26 mouse cellular contexts compared by ENCODE assay signal in genomic region chr10:23271050-23271621, GRCm38 (mm10).
DNase-seq lines count a peak whose midpoint lies in the region; ATAC-seq lines count a peak whose summit lies in the region.
"Had no signal": no experiment of that assay in that cellular context is flagged by ENCODE, and none has a peak within 500 bp of the region (broad histone marks: within the 10 kb centered on the region; RNA-seq: fewer than 3 reads in every experiment).

No protein-coding gene starts in this region.

- no peak overlapping the region for H3K4me2 ChIP-seq in forebrain, embryonic 13.5 days
- no peak overlapping the region for H3K4me2 ChIP-seq in neural tube, embryonic 12.5 days (replicated peaks)
- no peak overlapping the region for H3K4me2 ChIP-seq in neural tube, embryonic 15.5 days
- no peak overlapping the region for H3K4me2 ChIP-seq in midbrain, embryonic 15.5 days
- H3K4me2 ChIP-seq: embryonic facial prominence, embryonic 12.5 days; heart, embryonic 12.5 days; liver, embryonic 11.5 days; stomach, embryonic 15.5 days had no signal

- WGBS in forebrain, embryonic 13.5 days, result 46% methylated on average over 9 of the region's 9 CpGs
- WGBS in forebrain, embryonic 10.5 days, result 69% methylated on average over 9 of the region's 9 CpGs
- 55% methylated on average over 9 of the region's 9 CpGs for WGBS in neural tube, embryonic 12.5 days
- 38% methylated on average over 9 of the region's 9 CpGs for WGBS in neural tube, embryonic 15.5 days
- WGBS in midbrain, embryonic 15.5 days, result 36% methylated on average over 9 of the region's 9 CpGs

- no peaks in the 10 kb centered on the region for H3K27me3 ChIP-seq in forebrain, embryonic 13.5 days
- H3K27me3 ChIP-seq in forebrain, embryonic 10.5 days (ENCODE audit: poor library complexity, severe bottlenecking), result no peaks in the 10 kb centered on the region
- no peaks in the 10 kb centered on the region for H3K27me3 ChIP-seq in neural tube, embryonic 12.5 days (replicated peaks)
- no peaks in the 10 kb centered on the region for H3K27me3 ChIP-seq in neural tube, embryonic 15.5 days (replicated peaks)
- H3K27me3 ChIP-seq in midbrain, embryonic 15.5 days (replicated peaks), result no peaks in the 10 kb centered on the region
- H3K27me3 ChIP-seq: embryonic facial prominence, embryonic 12.5 days; heart, embryonic 12.5 days; stomach, embryonic 15.5 days had no signal

- H3K27ac ChIP-seq in forebrain, embryonic 13.5 days, result no peak overlapping the region
- H3K27ac ChIP-seq in forebrain, embryonic 10.5 days, result no peak overlapping the region
- H3K27ac ChIP-seq in neural tube, embryonic 12.5 days, result no peak overlapping the region
- no peak overlapping the region for H3K27ac ChIP-seq in neural tube, embryonic 15.5 days (replicated peaks)
- H3K27ac ChIP-seq in midbrain, embryonic 15.5 days, result no peak overlapping the region
- H3K27ac ChIP-seq: embryonic facial prominence, embryonic 12.5 days; stomach, embryonic 15.5 days had no signal

- H3K9ac ChIP-seq in forebrain, embryonic 13.5 days, result no peak overlapping the region
- H3K9ac ChIP-seq in neural tube, embryonic 12.5 days, result no peak overlapping the region
- no peak overlapping the region for H3K9ac ChIP-seq in neural tube, embryonic 15.5 days (replicated peaks)
- H3K9ac ChIP-seq in midbrain, embryonic 15.5 days, result no peak overlapping the region
- H3K9ac ChIP-seq: embryonic facial prominence, embryonic 12.5 days; heart, embryonic 12.5 days; stomach, embryonic 15.5 days had no signal

- H3K9me3 ChIP-seq in forebrain, embryonic 13.5 days (replicated peaks), result no peaks in the 10 kb centered on the region
- no peaks in the 10 kb centered on the region for H3K9me3 ChIP-seq in forebrain, embryonic 10.5 days
- no peaks in the 10 kb centered on the region for H3K9me3 ChIP-seq in neural tube, embryonic 12.5 days
- H3K9me3 ChIP-seq in neural tube, embryonic 15.5 days (replicated peaks), result no peaks in the 10 kb centered on the region
- H3K9me3 ChIP-seq in midbrain, embryonic 15.5 days, result no peaks in the 10 kb centered on the region
- H3K9me3 ChIP-seq: embryonic facial prominence, embryonic 12.5 days; heart, embryonic 12.5 days; stomach, embryonic 15.5 days had no signal

- DNase-seq in forebrain, embryonic 10.5 days (ENCODE audit: extremely low spot score, low spot score), result no peak
- no peak for DNase-seq in ovary, postnatal 36 days (ENCODE audit: low spot score)
- DNase-seq in layer of hippocampus, adult 8-10 months (ENCODE audit: low spot score in 2 of 2), result no peak
- DNase-seq: B cell, adult 2 months; cerebellum, adult 2 months; cerebellum, postnatal 36 days; gastrocnemius, postnatal 10 days; heart, adult 11 months; heart, postnatal 14 days; kidney, adult 8-10 months; kidney, postnatal 14 days; lung, adult 18-20 months; lung, postnatal 14 days; right cerebral cortex, postnatal 25 days; thymus, adult 18-20 months had no signal

- ATAC-seq in forebrain, embryonic 13.5 days, result peak; percentile 41; the same call in 1 of the 2 replicates
- ATAC-seq in neural tube, embryonic 12.5 days (ENCODE audit: low FRiP score, low read depth), result peak; percentile 79
- no peak for ATAC-seq in neural tube, embryonic 15.5 days (ENCODE audit: low FRiP score)
- peak; percentile 71; the same call in 1 of the 2 replicates for ATAC-seq in midbrain, embryonic 15.5 days (replicated peaks)
- ATAC-seq: inflammation-experienced regulatory T-cells, adult 6 months had no signal

- no peak overlapping the region for H3K4me3 ChIP-seq in forebrain, embryonic 13.5 days
- no peak overlapping the region for H3K4me3 ChIP-seq in forebrain, embryonic 10.5 days
- H3K4me3 ChIP-seq in neural tube, embryonic 12.5 days, result no peak overlapping the region
- H3K4me3 ChIP-seq in neural tube, embryonic 15.5 days (replicated peaks), result no peak overlapping the region
- no peak overlapping the region for H3K4me3 ChIP-seq in midbrain, embryonic 15.5 days
- H3K4me3 ChIP-seq: embryonic facial prominence, embryonic 12.5 days; erythroblast, embryonic 14.5 days; heart, embryonic 12.5 days; myocyte; stomach, embryonic 15.5 days had no signal

- no peaks in the 10 kb centered on the region for H3K36me3 ChIP-seq in forebrain, embryonic 13.5 days (ENCODE audit: poor library complexity, severe bottlenecking)
- H3K36me3 ChIP-seq in forebrain, embryonic 10.5 days (replicated peaks), result no peaks in the 10 kb centered on the region
- H3K36me3 ChIP-seq in neural tube, embryonic 12.5 days, result no peaks in the 10 kb centered on the region
- H3K36me3 ChIP-seq in neural tube, embryonic 15.5 days, result no peaks in the 10 kb centered on the region
- H3K36me3 ChIP-seq in midbrain, embryonic 15.5 days (replicated peaks), result no peaks in the 10 kb centered on the region
- H3K36me3 ChIP-seq: embryonic facial prominence, embryonic 12.5 days; heart, embryonic 12.5 days; stomach, embryonic 15.5 days had no signal

- H3K4me1 ChIP-seq in forebrain, embryonic 13.5 days, result 0 out of 2 replicates have a peak, but pooled peaks cover 5% of the 10 kb centered on the region
- H3K4me1 ChIP-seq in forebrain, embryonic 10.5 days, result peaks cover 11% of the 10 kb centered on the region
- H3K4me1 ChIP-seq in neural tube, embryonic 12.5 days, result no peaks in the 10 kb centered on the region
- H3K4me1 ChIP-seq in neural tube, embryonic 15.5 days, result no peaks in the 10 kb centered on the region
- H3K4me1 ChIP-seq in midbrain, embryonic 15.5 days, result 0 out of 2 replicates have a peak, but pooled peaks cover 3% of the 10 kb centered on the region
- H3K4me1 ChIP-seq: embryonic facial prominence, embryonic 12.5 days; heart, embryonic 12.5 days; stomach, embryonic 15.5 days had no signal
